Mouse (Mus musculus) limb, embryonic 10.5 days (tissue): ENCODE results near the gene Aph1c. TPM values are rescaled to one million over a fixed set of nuclear protein-coding genes. Genes with fewer than 3 reads are reported as not detected.

Experiments
- polyA plus RNA-seq: library from polyadenylated mRNA; unstranded; fragments of >200 nt; fragmentation: Nextera tagmentation; extraction: Ambion mirVana; gene quantifications from 2 replicates; pipeline ENCODE4 v1.2.1, GENCODE M21; 2016

The Aph1c gene
- polyA plus RNA-seq, 1 experiment from 2014 or later: 1.5 TPM

Other genes starting within 250 kb of the Aph1c start
- gene Usp3, start 241.6 kb downstream of the Aph1c start, polyA plus RNA-seq: 104 and 105 TPM in 2 replicates
- gene Car12, start 121.0 kb downstream of the Aph1c start, polyA plus RNA-seq: 4.3 and 5.2 TPM in 2 replicates
- gene Aph1b, start 39.2 kb downstream of the Aph1c start, polyA plus RNA-seq: 7.3 and 10.0 TPM in 2 replicates
- gene Gm10647, start 37.7 kb downstream of the Aph1c start, polyA plus RNA-seq: 0.39 and 0.50 TPM in 2 replicates
- gene Rab8b, start 85.0 kb upstream of the Aph1c start, polyA plus RNA-seq: 14.3 and 14.9 TPM in 2 replicates
- 775 and 943 TPM in 2 replicates for gene Rps27l, start 111.4 kb upstream of the Aph1c start, polyA plus RNA-seq
- 8.7 and 9.3 TPM in 2 replicates for gene Lactb, start 140.8 kb upstream of the Aph1c start, polyA plus RNA-seq
- gene Tpm1, start 214.7 kb upstream of the Aph1c start, polyA plus RNA-seq: 252 and 286 TPM in 2 replicates